Mouse (Mus musculus): ENCODE results near the gene Tle2.
A peak's percentile ranks its signal among the peaks of the same experiment; 100 is the strongest.

Gene Tle2

GRCm38 (mm10) chr10:81574081-81575056 lies at the start of gene Tle2:
Tle2 (plus strand) TSS chr10:81574561.
- DNase-seq (ENCODE audit: low read depth) = peak; percentile 24

GRCm38 (mm10) chr10:81525017-81525694 lies 49.2 kb upstream of the Tle2 start:
- DNase-seq (ENCODE audit: low read depth) = peak; percentile 63

- peak; percentile 91 for DNase-seq (ENCODE audit: low read depth)
Measured at GRCm38 (mm10) chr10:81526779-81527178, 47.6 kb upstream of the Tle2 start.

- DNase-seq (ENCODE audit: low read depth) = no peak
Measured at GRCm38 (mm10) chr10:81534826-81535225, 39.5 kb upstream of the Tle2 start.

GRCm38 (mm10) chr10:81536734-81537133 lies 37.6 kb upstream of the Tle2 start:
- DNase-seq (ENCODE audit: low read depth) = peak; percentile 55

GRCm38 (mm10) chr10:81537429-81537828 lies 36.9 kb upstream of the Tle2 start:
- peak; percentile 49 for DNase-seq (ENCODE audit: low read depth)

GRCm38 (mm10) chr10:81538321-81539048 lies 35.9 kb upstream of the Tle2 start:
- DNase-seq (ENCODE audit: low read depth) = no peak

- DNase-seq (ENCODE audit: low read depth) = no peak
Measured at GRCm38 (mm10) chr10:81541363-81541762, 33.0 kb upstream of the Tle2 start.

- DNase-seq (ENCODE audit: low read depth) = no peak
Measured at GRCm38 (mm10) chr10:81541803-81542202, 32.6 kb upstream of the Tle2 start.

- DNase-seq (ENCODE audit: low read depth) = no peak
Measured at GRCm38 (mm10) chr10:81542727-81543460, 31.5 kb upstream of the Tle2 start.

GRCm38 (mm10) chr10:81543633-81544032 lies 30.7 kb upstream of the Tle2 start:
- DNase-seq (ENCODE audit: low read depth) = peak; percentile 30

- no peak for DNase-seq (ENCODE audit: low read depth)
Measured at GRCm38 (mm10) chr10:81544296-81545160, 29.8 kb upstream of the Tle2 start.

- peak; percentile 99 for DNase-seq (ENCODE audit: low read depth)
Measured at GRCm38 (mm10) chr10:81545161-81545747, 29.1 kb upstream of the Tle2 start, which contains the start of gene Gna11. Gna11 (minus strand) TSS chr10:81545190.

- no peak for DNase-seq (ENCODE audit: low read depth)
Measured at GRCm38 (mm10) chr10:81546332-81546731, 28.0 kb upstream of the Tle2 start.

GRCm38 (mm10) chr10:81546788-81547571 lies 27.4 kb upstream of the Tle2 start:
- no peak for DNase-seq (ENCODE audit: low read depth)

- DNase-seq (ENCODE audit: low read depth) = no peak
Measured at GRCm38 (mm10) chr10:81548944-81549343, 25.4 kb upstream of the Tle2 start.

- DNase-seq (ENCODE audit: low read depth) = peak; percentile 89
Measured at GRCm38 (mm10) chr10:81550257-81550656, 24.1 kb upstream of the Tle2 start.

- peak; percentile 95 for DNase-seq (ENCODE audit: low read depth)
Measured at GRCm38 (mm10) chr10:81551597-81552102, 22.7 kb upstream of the Tle2 start.

- DNase-seq (ENCODE audit: low read depth) = peak; percentile 81
Measured at GRCm38 (mm10) chr10:81553232-81553631, 21.1 kb upstream of the Tle2 start.
